Mouse (Mus musculus) regulatory T cell (primary cell): ENCODE results near the gene Chn1.

Experiments
- in situ Hi-C: fragments of 300-600 bp; cut with MboI, MseI; formaldehyde crosslinking; loops from one replicate; pipeline ENCODE4 v1.15.1; 2025; ENCODE audit warnings: high pct_unique_total_duplicates

Gene Chn1

DNA sequence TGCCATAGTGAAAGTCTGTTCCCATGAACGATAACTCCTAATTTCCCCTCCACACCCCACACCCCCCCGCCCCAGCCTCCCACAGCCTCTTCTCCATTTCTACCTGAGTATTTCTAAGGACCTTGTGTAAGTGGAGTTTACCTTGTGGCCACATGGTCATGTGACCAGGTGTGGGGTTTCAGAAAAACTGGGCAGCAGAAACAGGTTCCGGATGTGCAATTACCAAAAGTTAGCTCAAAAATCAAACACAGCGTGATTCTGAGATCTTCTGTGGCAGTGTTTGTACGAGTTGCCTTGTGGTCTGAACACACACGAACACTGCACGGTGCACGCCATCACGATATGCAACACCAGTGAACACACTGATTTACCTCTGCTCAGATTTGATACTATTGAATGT, 212.5 kb downstream of the Chn1 start:
- in situ Hi-C loops = no loop called here

DNA sequence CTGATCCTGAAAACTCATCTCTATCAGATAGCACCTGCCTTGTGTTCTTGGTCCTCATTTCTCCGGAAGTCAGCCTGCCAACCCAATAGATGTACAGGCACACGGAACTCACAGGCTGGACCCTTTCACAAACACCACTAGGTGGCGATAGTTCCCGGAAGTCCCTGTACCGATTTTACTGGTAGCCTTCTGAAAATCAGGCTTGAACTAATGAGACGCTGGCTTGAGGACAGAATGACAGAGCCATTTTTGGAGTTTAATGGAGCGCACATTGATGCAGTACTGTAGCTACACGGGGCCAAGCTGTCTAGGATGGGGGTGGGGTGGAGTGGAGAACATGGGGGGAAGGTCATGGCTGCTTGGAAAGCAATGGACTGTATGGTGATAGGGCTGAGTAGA, 213.5 kb downstream of the Chn1 start:
- in situ Hi-C loops = no loop called here

DNA sequence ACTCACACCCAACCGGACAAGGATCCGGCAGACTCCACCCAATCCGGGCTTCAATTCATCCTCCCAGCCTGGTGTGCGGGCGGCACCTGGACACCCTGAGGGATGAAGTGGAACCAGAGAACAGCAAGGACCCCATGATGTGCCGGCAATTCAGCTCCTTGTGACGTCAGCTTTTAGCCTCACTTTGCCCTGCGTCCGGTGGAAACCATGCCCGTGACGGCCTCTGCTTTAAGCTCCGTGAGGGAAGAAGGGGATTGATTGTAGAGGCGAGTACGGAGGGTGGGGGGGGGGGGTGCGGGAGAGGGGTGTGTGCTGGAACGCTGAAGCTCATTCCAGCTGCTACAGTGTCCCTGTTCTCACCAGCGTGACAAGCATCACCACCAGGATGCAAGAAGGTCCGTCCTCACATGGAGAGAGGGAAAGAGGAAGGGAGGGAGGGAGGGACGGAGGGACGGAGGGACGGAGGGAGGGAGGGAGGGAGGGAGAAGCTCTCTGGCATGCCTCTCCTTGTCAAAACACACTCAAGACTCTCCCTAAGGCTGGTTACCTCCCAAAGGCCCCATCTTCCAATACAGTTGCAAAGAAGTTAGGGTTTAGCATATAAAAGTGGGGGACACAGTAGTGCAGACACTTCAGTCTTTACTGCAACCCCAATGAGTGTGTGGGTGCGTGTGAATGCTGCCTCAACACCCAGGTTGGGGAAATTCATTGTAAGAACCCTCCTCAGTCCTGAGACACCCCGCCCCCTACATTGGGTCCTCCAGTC, 214.1 kb downstream of the Chn1 start:
- in situ Hi-C loops = no loop called here
